Mouse (Mus musculus): Measurements from ENCODE around the gene Atp6v1b1. TPM values are rescaled to one million over a fixed set of nuclear protein-coding genes. Genes with fewer than 3 reads are reported as not detected.
"Not testable (repeated sequence)": the region's sequence is repeated elsewhere in the genome, so short reads cannot be mapped to it uniquely, and the experiment has no call there.

Gene Atp6v1b1
- total RNA-seq, 2 experiments from 2014 or later: 0.31 to 13.7 TPM

- DNase-seq (ENCODE audit: low spot score in 2 of 2): no peak
Observed at GRCm38 (mm10) chr6:83774781-83775563, 32.2 kb downstream of the Atp6v1b1 start.

DNA sequence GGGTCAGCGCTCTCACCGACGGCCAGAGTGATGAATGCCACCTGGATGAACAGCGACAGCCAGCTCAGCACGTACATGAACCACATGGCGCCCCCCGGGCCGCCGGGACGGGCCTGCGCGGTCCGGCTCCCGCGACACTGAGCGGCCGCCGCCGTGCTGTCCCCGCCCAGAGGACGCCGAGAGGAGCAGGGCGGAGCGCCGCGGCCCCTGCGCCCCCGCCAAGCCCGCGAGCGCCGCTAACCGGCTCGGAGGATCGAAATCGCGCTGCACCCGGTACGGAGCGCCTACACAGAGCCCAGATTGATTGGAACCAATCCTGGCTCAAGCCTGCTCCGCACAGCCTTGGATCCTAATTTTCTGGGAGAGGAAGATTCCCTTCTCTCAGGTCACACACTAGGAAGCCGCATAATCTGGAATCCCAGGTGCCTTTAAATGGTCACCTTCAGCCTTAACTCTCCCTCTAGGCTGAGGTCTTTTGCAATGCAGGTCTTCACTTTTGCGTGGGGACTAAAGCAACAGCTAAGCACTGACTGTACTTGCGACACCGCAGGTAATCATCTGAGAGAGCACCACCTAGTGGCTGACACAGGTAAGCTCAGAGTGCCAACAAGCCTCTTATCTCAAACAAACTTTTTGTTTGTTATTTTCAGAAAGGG, 33.0 kb downstream of the Atp6v1b1 start, which contains the start of gene Tex261:
TSS of gene Tex261 (minus strand) at position 176 of the 656 bp plus-strand sequence.
- DNase-seq (ENCODE audit: low spot score in 2 of 2): peak; percentile 86

- no peak for DNase-seq (ENCODE audit: low spot score in 2 of 2)
Observed at GRCm38 (mm10) chr6:83778306-83778705, 35.5 kb downstream of the Atp6v1b1 start.

GRCm38 (mm10) chr6:83779026-83779425, 36.2 kb downstream of the Atp6v1b1 start:
- DNase-seq (ENCODE audit: low spot score in 2 of 2): peak in 1 of 2 experiments; percentile 33

DNA sequence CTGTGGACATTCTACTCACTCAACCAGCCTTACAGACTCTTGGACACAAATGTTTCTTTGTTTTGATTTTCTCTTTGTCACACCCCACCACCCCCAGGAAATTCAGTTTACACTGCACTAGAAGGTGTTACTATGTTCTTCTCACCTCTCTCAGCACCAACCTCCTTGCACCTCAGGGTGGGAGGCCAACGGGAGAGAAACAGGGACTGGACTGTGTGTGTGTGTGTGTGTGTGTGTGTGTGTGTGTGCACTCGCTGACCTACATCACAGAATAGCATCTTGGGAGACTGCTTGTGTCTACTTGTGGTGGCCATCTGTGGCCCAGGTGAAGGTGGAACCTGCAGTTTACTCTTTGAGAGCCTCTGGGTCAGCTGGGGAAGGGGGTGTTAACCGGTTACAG, 43.6 kb downstream of the Atp6v1b1 start:
- DNase-seq (ENCODE audit: low spot score in 2 of 2): no peak

DNA sequence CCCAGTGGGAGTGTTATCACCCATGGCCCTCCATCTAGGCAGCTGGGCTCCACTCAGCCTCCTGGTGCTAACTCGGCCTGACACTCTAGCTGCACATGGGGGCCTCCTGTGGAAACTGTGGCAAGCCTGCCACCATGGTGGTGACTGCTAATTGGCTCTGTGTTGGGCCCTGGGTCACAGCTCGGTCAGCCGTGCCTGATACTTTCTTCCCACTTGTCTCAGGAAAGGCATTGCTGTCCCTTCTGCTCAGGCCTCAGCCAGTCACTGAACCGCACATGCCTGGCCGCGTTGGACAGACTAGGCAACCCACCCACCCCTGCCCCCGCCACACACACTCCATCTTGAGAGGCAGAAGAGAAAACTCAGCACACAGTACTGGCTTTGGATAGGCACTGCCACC, 45.8 kb downstream of the Atp6v1b1 start:
- DNase-seq (ENCODE audit: low spot score in 2 of 2): no peak

DNA sequence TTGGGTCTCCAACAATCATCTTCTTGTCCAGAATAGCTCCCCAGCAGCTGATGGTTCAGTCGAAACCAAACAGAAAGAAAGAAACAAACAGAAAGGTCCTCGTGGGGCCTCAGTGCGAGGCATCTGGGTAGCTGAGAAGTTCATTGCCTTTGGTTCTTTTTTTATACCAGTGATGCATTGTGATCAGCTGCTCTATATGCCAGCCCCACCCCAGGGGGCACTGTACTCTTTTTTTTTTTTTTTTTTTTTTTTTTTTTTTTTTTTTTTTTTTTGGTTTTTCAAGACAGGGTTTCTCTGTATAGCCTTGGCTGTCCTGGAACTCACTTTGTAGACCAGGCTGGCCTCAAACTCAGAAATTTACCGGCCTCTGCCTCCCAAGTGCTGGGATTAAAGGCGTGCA, 47.7 kb downstream of the Atp6v1b1 start:
- not testable (repeated sequence) for DNase-seq (ENCODE audit: low spot score in 2 of 2)

GRCm38 (mm10) chr6:83791251-83791890, 48.6 kb downstream of the Atp6v1b1 start:
- DNase-seq (ENCODE audit: low spot score in 2 of 2): no peak

- DNase-seq (ENCODE audit: low spot score in 2 of 2): peak; percentile 87 to 89
Observed at GRCm38 (mm10) chr6:83794760-83795296, 52.0 kb downstream of the Atp6v1b1 start, which contains the start of gene Nagk. TSS of gene Nagk (plus strand) at chr6:83794982.

DNA sequence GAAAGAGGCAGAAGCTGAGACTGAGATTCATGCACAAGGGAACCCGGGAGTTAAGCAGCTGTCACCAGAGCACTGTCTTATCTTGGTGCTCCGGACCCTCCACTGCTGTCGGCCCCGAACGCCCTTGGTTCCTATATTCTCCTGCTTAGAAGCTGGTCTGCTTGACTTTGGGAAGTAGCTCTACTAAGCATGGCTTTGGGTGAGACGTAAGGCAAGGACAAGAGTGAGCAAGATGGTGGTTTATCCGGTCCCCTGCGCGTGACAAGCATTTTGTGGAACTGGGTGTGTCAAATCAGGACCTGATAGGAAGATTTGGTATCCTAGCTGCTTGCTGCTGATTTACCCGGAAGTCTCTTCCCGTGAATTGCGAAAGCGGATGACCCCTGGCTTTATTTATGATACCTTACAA, 52.7 kb downstream of the Atp6v1b1 start:
- DNase-seq (ENCODE audit: low spot score in 2 of 2): no peak

DNA sequence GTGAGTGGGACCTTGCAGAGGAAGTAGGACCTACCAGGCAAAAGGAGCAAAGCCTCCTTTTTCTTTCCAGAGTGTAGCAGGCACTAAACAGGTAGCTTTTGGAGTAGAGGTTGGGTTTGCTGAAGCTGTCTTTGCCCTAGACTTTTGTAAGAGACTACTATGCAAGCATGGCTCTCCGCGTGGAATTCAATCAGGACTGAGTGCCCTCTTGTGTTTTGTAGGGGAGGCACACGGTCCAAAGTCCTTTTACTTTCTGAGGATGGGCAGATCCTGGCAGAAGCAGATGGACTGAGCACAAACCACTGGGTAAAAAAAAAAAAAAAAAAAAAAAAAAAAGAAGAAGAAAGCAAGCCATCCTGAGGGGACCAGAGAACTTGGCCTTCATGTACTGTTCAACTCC, 53.9 kb downstream of the Atp6v1b1 start:
- no peak for DNase-seq (ENCODE audit: low spot score in 2 of 2)

DNA sequence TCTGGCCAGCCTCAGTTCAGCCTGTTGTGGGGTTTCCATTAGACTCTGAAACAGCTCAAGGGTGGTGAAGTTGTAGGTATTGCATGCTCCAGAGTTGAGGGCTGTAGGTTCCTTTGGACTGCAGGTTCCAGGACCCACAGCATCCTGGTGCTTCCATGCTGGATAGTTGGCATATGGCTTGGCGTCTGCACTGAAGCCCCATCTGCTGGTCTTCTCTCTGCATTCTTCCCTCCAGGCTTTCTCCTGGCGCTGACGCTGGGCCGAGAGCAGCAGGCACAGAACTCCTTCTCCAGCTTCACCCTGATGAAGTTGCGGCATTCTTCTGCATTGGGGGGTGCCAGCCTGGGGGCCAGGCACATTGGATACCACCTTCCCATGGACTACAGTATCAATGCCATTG, 59.2 kb downstream of the Atp6v1b1 start:
- no peak for DNase-seq (ENCODE audit: low spot score in 2 of 2)

DNA sequence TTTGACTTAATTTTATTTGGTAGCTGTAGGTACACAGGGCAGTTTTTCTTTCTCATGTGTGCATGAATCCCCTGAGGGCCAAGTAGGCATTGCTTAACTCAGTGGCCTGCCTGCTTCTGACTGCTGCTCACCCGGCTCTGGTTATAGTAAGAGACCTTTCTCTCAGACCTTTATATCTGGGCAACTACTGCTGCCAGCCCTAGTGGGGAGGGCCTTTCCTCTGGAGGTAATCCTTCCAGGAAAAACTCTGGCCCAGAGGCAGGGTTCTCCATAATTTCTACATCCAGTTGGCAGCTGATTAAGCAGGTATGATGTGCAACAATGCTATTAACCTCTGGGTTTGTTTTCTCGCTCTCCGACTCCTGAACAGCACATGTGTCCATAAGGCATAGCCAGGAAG, 60.1 kb downstream of the Atp6v1b1 start:
- no peak for DNase-seq (ENCODE audit: low spot score in 2 of 2)

Other genes with a start within 250 kb of the Atp6v1b1 start
- gene Dguok, start 236.0 kb upstream of the Atp6v1b1 start, total RNA-seq (2021): 10 to 100 TPM; 46.9 to 53.4 TPM
- gene Actg2, start 206.7 kb upstream of the Atp6v1b1 start, total RNA-seq (2021): 1 to 10 TPM; 3.1 to 4.3 TPM
- gene Stambp, start 170.3 kb upstream of the Atp6v1b1 start, total RNA-seq (2021): 10 to 100 TPM; 32.9 to 33.0 TPM
- 1 to 10 TPM in 1 of 2 experiments, under 1 TPM in 1; 0.22 to 6.4 TPM for gene Clec4f, start 86.8 kb upstream of the Atp6v1b1 start, total RNA-seq (2021)
- under 1 TPM in 1 of 2 experiments, not detected in 1; 0.45 TPM for gene Cd207, start 65.1 kb upstream of the Atp6v1b1 start, total RNA-seq (2021)
- not detected for gene Vax2, start 31.7 kb upstream of the Atp6v1b1 start, total RNA-seq (2021)
- under 1 TPM; 0.28 to 0.39 TPM for gene Ankrd53, start 19.7 kb downstream of the Atp6v1b1 start, total RNA-seq (2021)
- 10 to 100 TPM; 93.7 to 93.9 TPM for gene Tex261, start 32.8 kb downstream of the Atp6v1b1 start, total RNA-seq (2021)
- 10 to 100 TPM; 65.5 to 70.1 TPM for gene Nagk, start 52.0 kb downstream of the Atp6v1b1 start, total RNA-seq (2021)
- 10 to 100 TPM; 32.5 to 36.2 TPM for gene Paip2b, start 88.8 kb downstream of the Atp6v1b1 start, total RNA-seq (2021)
- 100 to 1,000 TPM in 1 of 2 experiments, 10 to 100 TPM in 1; 99.9 to 101 TPM for gene Zfp638, start 124.1 kb downstream of the Atp6v1b1 start, total RNA-seq (2021)